Mouse (Mus musculus): ENCODE measurements around the gene Stk11. TPM values are rescaled to one million over a fixed set of nuclear protein-coding genes. Genes with fewer than 3 reads are reported as not detected.

The Stk11 gene
- polyA plus RNA-seq, 1 experiment from 2014 or later, result 14.4 TPM

GRCm38 (mm10) chr10:80156752-80157053 is 41.1 kb downstream of the Stk11 start:
- Histone ChIP-seq H3K9ac (no peak overlapping the region), H3K4me1 (replicated peaks) (peaks cover 90% of the 10 kb centered on the region), H3K27me3 (replicated peaks) (no peaks in the 10 kb centered on the region), H3K36me3 (peaks cover 46% of the 10 kb centered on the region), H3K4me2 (replicated peaks) (no peak overlapping the region; the same call in 1 of the 2 replicates), H3K27ac (peak overlapping the region; percentile 72), H3K4me3 (replicated peaks) (no peak overlapping the region), H3K9me3 (no peaks in the 10 kb centered on the region)
- no peak for ATAC-seq
- WGBS, result 58% methylated on average over 7 of the region's 7 CpGs

GRCm38 (mm10) chr10:80157141-80157929 is 41.7 kb downstream of the Stk11 start:
- peak overlapping the region; percentile 72 for H3K27ac ChIP-seq
- 62% methylated on average over 15 of the region's 15 CpGs for WGBS
- H3K36me3 ChIP-seq, result peaks cover 46% of the 10 kb centered on the region
- no peak overlapping the region for H3K4me2 ChIP-seq (replicated peaks)
- ATAC-seq, result no peak
- no peak overlapping the region for H3K9ac ChIP-seq
- H3K27me3 ChIP-seq (replicated peaks), result no peaks in the 10 kb centered on the region
- peaks cover 93% of the 10 kb centered on the region for H3K4me1 ChIP-seq (replicated peaks)
- H3K4me3 ChIP-seq (replicated peaks), result no peak overlapping the region
- H3K9me3 ChIP-seq, result no peaks in the 10 kb centered on the region

- peak overlapping the region; percentile 83 for H3K4me2 ChIP-seq (replicated peaks)
- no peaks in the 10 kb centered on the region for H3K9me3 ChIP-seq
- H3K4me1 ChIP-seq (replicated peaks), result peaks cover 92% of the 10 kb centered on the region
- H3K36me3 ChIP-seq, result peaks cover 41% of the 10 kb centered on the region
- peak overlapping the region; percentile 29 for H3K9ac ChIP-seq
- ATAC-seq, result 0 out of 2 replicates have a peak, but pooled peaks have one; percentile 4
- 10% methylated on average over 18 of the region's 18 CpGs for WGBS
- no peak overlapping the region for H3K4me3 ChIP-seq (replicated peaks)
- peak overlapping the region; percentile 97 for H3K27ac ChIP-seq
- H3K27me3 ChIP-seq (replicated peaks), result no peaks in the 10 kb centered on the region
Observed at GRCm38 (mm10) chr10:80158307-80158986, 42.8 kb downstream of the Stk11 start.

- H3K36me3 ChIP-seq, result peaks cover 34% of the 10 kb centered on the region
- H3K9ac ChIP-seq, result peak overlapping the region; percentile 26; the same call in 1 of the 2 replicates
- ATAC-seq, result peak; percentile 2
- WGBS, result 9% methylated on average over 12 of the region's 12 CpGs
- peak overlapping the region; percentile 97 for H3K27ac ChIP-seq
- peak overlapping the region; percentile 46 for H3K4me3 ChIP-seq (replicated peaks)
- no peaks in the 10 kb centered on the region for H3K27me3 ChIP-seq (replicated peaks)
- H3K4me2 ChIP-seq (replicated peaks), result peak overlapping the region; percentile 83
- no peaks in the 10 kb centered on the region for H3K9me3 ChIP-seq
- H3K4me1 ChIP-seq (replicated peaks), result peaks cover 91% of the 10 kb centered on the region
Observed at GRCm38 (mm10) chr10:80159021-80159560, 43.5 kb downstream of the Stk11 start.

- H3K27ac ChIP-seq, result peak overlapping the region; percentile 97
- peaks cover 27% of the 10 kb centered on the region for H3K36me3 ChIP-seq
- peak; percentile 86 for ATAC-seq
- peaks cover 91% of the 10 kb centered on the region for H3K4me1 ChIP-seq (replicated peaks)
- H3K4me2 ChIP-seq (replicated peaks), result peak overlapping the region; percentile 83
- under 1% methylated on average over 51 of the region's 55 CpGs for WGBS
- H3K9ac ChIP-seq, result peak overlapping the region; percentile 26; the same call in 1 of the 2 replicates
- no peaks in the 10 kb centered on the region for H3K9me3 ChIP-seq
- peak overlapping the region; percentile 46 for H3K4me3 ChIP-seq (replicated peaks)
- no peaks in the 10 kb centered on the region for H3K27me3 ChIP-seq (replicated peaks)
Observed at GRCm38 (mm10) chr10:80159561-80160454, 44.2 kb downstream of the Stk11 start.

GRCm38 (mm10) chr10:80160455-80161371 is 45.1 kb downstream of the Stk11 start:
- H3K27me3 ChIP-seq (replicated peaks), result no peaks in the 10 kb centered on the region
- ATAC-seq, result peak; percentile 19
- H3K27ac ChIP-seq, result peak overlapping the region; percentile 97
- peak overlapping the region; percentile 52 for H3K9ac ChIP-seq
- H3K4me1 ChIP-seq (replicated peaks), result peaks cover 90% of the 10 kb centered on the region
- H3K36me3 ChIP-seq, result peaks cover 18% of the 10 kb centered on the region
- peak overlapping the region; percentile 83 for H3K4me2 ChIP-seq (replicated peaks)
- no peaks in the 10 kb centered on the region for H3K9me3 ChIP-seq
- 1% methylated on average over 33 of the region's 33 CpGs for WGBS
- H3K4me3 ChIP-seq (replicated peaks), result peak overlapping the region; percentile 46

- Histone ChIP-seq H3K27ac (peak overlapping the region; percentile 97), H3K4me3 (replicated peaks) (peak overlapping the region; percentile 46), H3K9me3 (no peaks in the 10 kb centered on the region), H3K27me3 (replicated peaks) (no peaks in the 10 kb centered on the region), H3K9ac (peak overlapping the region; percentile 52), H3K4me1 (replicated peaks) (peaks cover 84% of the 10 kb centered on the region), H3K4me2 (replicated peaks) (peak overlapping the region; percentile 83), H3K36me3 (peaks cover 8% of the 10 kb centered on the region; the same call in 1 of the 2 replicates)
- ATAC-seq, result peak; percentile 7; the same call in 1 of the 2 replicates
- 6% methylated on average over 7 of the region's 7 CpGs for WGBS
Observed at GRCm38 (mm10) chr10:80161522-80162242, 46.1 kb downstream of the Stk11 start.

- Histone ChIP-seq H3K4me3 (replicated peaks) (no peak overlapping the region), H3K9me3 (no peaks in the 10 kb centered on the region), H3K4me2 (replicated peaks) (peak overlapping the region; percentile 83), H3K27ac (peak overlapping the region; percentile 97), H3K27me3 (replicated peaks) (no peaks in the 10 kb centered on the region), H3K36me3 (0 out of 2 replicates have a peak, but pooled peaks cover 3% of the 10 kb centered on the region), H3K4me1 (replicated peaks) (peaks cover 78% of the 10 kb centered on the region), H3K9ac (no peak overlapping the region; the same call in 1 of the 2 replicates)
- no peak for ATAC-seq
- 70% methylated on average over 3 of the region's 3 CpGs for WGBS
Observed at GRCm38 (mm10) chr10:80162243-80162608, 46.6 kb downstream of the Stk11 start.

- H3K4me2 ChIP-seq (replicated peaks), result no peak overlapping the region; the same call in 1 of the 2 replicates
- peaks cover 73% of the 10 kb centered on the region for H3K4me1 ChIP-seq (replicated peaks)
- H3K9ac ChIP-seq, result peak overlapping the region; percentile 3; the same call in 1 of the 2 replicates
- 73% methylated on average over 6 of the region's 6 CpGs for WGBS
- no peaks in the 10 kb centered on the region for H3K27me3 ChIP-seq (replicated peaks)
- H3K9me3 ChIP-seq, result no peaks in the 10 kb centered on the region
- no peak for ATAC-seq
- no peak overlapping the region for H3K4me3 ChIP-seq (replicated peaks)
- H3K27ac ChIP-seq, result peak overlapping the region; percentile 97
- no peaks in the 10 kb centered on the region for H3K36me3 ChIP-seq
Observed at GRCm38 (mm10) chr10:80162716-80163299, 47.2 kb downstream of the Stk11 start.

GRCm38 (mm10) chr10:80163721-80164120 is 48.1 kb downstream of the Stk11 start:
- Histone ChIP-seq H3K27me3 (replicated peaks) (no peaks in the 10 kb centered on the region), H3K9me3 (no peaks in the 10 kb centered on the region), H3K27ac (peak overlapping the region; percentile 38; the same call in 1 of the 2 replicates), H3K4me3 (replicated peaks) (no peak overlapping the region), H3K9ac (0 out of 2 replicates have a peak overlapping the region, but pooled peaks have one; percentile 38), H3K36me3 (no peaks in the 10 kb centered on the region), H3K4me1 (replicated peaks) (peaks cover 68% of the 10 kb centered on the region), H3K4me2 (replicated peaks) (peak overlapping the region; percentile 91; the same call in 1 of the 2 replicates)
- no peak for ATAC-seq
- WGBS, result 45% methylated on average over 8 of the region's 8 CpGs
